Mouse (Mus musculus): ENCODE results near the gene Coq8a. TPM values are rescaled to one million over a fixed set of nuclear protein-coding genes. Genes with fewer than 3 reads are reported as not detected.

The Coq8a gene
- polyA plus RNA-seq, 1 experiment = 12.4 TPM

- Histone ChIP-seq H3K27ac (ENCODE audit: control insufficient read depth, insufficient read depth, low read depth, low read length) (no peak overlapping the region), H3K4me1 (ENCODE audit: control insufficient read depth, insufficient read depth, low read length) (no peaks in the 10 kb centered on the region), H3K4me3 (ENCODE audit: control insufficient read depth, low read depth, low read length) (no peak overlapping the region), H3K27me3 (ENCODE audit: control insufficient read depth, insufficient read depth, low read length) (no peaks in the 10 kb centered on the region), H3K36me3 (ENCODE audit: control insufficient read depth, insufficient read depth, low read length) (no peaks in the 10 kb centered on the region; the same call in 1 of the 2 replicates)
- TF ChIP-seq POLR2A (IDR thresholded peaks at IDR 0.05; ENCODE audit: control insufficient read depth, low read depth, low read length) = no peak
These were observed 51.4 kb downstream of the Coq8a start for GRCm38 (mm10) chr1:180148036-180148435.

- Histone ChIP-seq H3K27ac (ENCODE audit: control insufficient read depth, insufficient read depth, low read depth, low read length) (no peak overlapping the region), H3K36me3 (ENCODE audit: control insufficient read depth, insufficient read depth, low read length) (peaks cover 2% of the 10 kb centered on the region), H3K4me3 (ENCODE audit: control insufficient read depth, low read depth, low read length) (no peak overlapping the region), H3K27me3 (ENCODE audit: control insufficient read depth, insufficient read depth, low read length) (no peaks in the 10 kb centered on the region), H3K4me1 (ENCODE audit: control insufficient read depth, insufficient read depth, low read length) (no peaks in the 10 kb centered on the region)
- TF ChIP-seq CTCF (IDR thresholded peaks at IDR 0.05; ENCODE audit: control insufficient read depth, insufficient read depth, insufficient replicate concordance, low read depth, low read length) = no peak
- TF ChIP-seq POLR2A (IDR thresholded peaks at IDR 0.05; ENCODE audit: control insufficient read depth, low read depth, low read length) = no peak
These were observed 58.4 kb downstream of the Coq8a start for GRCm38 (mm10) chr1:180140970-180141369.

GRCm38 (mm10) chr1:180139158-180139557, 60.2 kb downstream of the Coq8a start:
- no peak overlapping the region for H3K27ac ChIP-seq (ENCODE audit: control insufficient read depth, insufficient read depth, low read depth, low read length)
- no peak overlapping the region for H3K4me3 ChIP-seq (ENCODE audit: control insufficient read depth, low read depth, low read length)
- TF ChIP-seq POLR2A (IDR thresholded peaks at IDR 0.05; ENCODE audit: control insufficient read depth, low read depth, low read length) (no peak), CTCF (IDR thresholded peaks at IDR 0.05; ENCODE audit: control insufficient read depth, insufficient read depth, insufficient replicate concordance, low read depth, low read length) (no peak)
- no peaks in the 10 kb centered on the region for H3K4me1 ChIP-seq (ENCODE audit: control insufficient read depth, insufficient read depth, low read length)
- peaks cover 2% of the 10 kb centered on the region; the same call in 1 of the 2 replicates for H3K36me3 ChIP-seq (ENCODE audit: control insufficient read depth, insufficient read depth, low read length)
- H3K27me3 ChIP-seq (ENCODE audit: control insufficient read depth, insufficient read depth, low read length) = no peaks in the 10 kb centered on the region

- Histone ChIP-seq H3K27me3 (ENCODE audit: control insufficient read depth, insufficient read depth, low read length) (no peaks in the 10 kb centered on the region), H3K27ac (ENCODE audit: control insufficient read depth, insufficient read depth, low read depth, low read length) (no peak overlapping the region), H3K4me1 (ENCODE audit: control insufficient read depth, insufficient read depth, low read length) (no peaks in the 10 kb centered on the region), H3K4me3 (ENCODE audit: control insufficient read depth, low read depth, low read length) (no peak overlapping the region), H3K36me3 (ENCODE audit: control insufficient read depth, insufficient read depth, low read length) (0 out of 2 replicates have a peak, but pooled peaks cover 2% of the 10 kb centered on the region)
- TF ChIP-seq CTCF (IDR thresholded peaks at IDR 0.05; ENCODE audit: control insufficient read depth, insufficient read depth, insufficient replicate concordance, low read depth, low read length) (no peak), POLR2A (IDR thresholded peaks at IDR 0.05; ENCODE audit: control insufficient read depth, low read depth, low read length) (no peak)
These were observed 67.2 kb downstream of the Coq8a start for GRCm38 (mm10) chr1:180132187-180132586.

GRCm38 (mm10) chr1:180131402-180131801, 68.0 kb downstream of the Coq8a start:
- H3K4me3 ChIP-seq (ENCODE audit: control insufficient read depth, low read depth, low read length) = no peak overlapping the region
- TF ChIP-seq POLR2A (IDR thresholded peaks at IDR 0.05; ENCODE audit: control insufficient read depth, low read depth, low read length) (no peak), CTCF (IDR thresholded peaks at IDR 0.05; ENCODE audit: control insufficient read depth, insufficient read depth, insufficient replicate concordance, low read depth, low read length) (no peak)
- no peak overlapping the region for H3K27ac ChIP-seq (ENCODE audit: control insufficient read depth, insufficient read depth, low read depth, low read length)
- no peaks in the 10 kb centered on the region for H3K36me3 ChIP-seq (ENCODE audit: control insufficient read depth, insufficient read depth, low read length)
- no peaks in the 10 kb centered on the region for H3K4me1 ChIP-seq (ENCODE audit: control insufficient read depth, insufficient read depth, low read length)
- no peaks in the 10 kb centered on the region for H3K27me3 ChIP-seq (ENCODE audit: control insufficient read depth, insufficient read depth, low read length)

GRCm38 (mm10) chr1:180128077-180128792, 71.2 kb downstream of the Coq8a start:
- TF ChIP-seq POLR2A (IDR thresholded peaks at IDR 0.05; ENCODE audit: control insufficient read depth, low read depth, low read length) (no peak), CTCF (IDR thresholded peaks at IDR 0.05; ENCODE audit: control insufficient read depth, insufficient read depth, insufficient replicate concordance, low read depth, low read length) (no peak)
- H3K4me1 ChIP-seq (ENCODE audit: control insufficient read depth, insufficient read depth, low read length) = no peaks in the 10 kb centered on the region
- no peaks in the 10 kb centered on the region for H3K27me3 ChIP-seq (ENCODE audit: control insufficient read depth, insufficient read depth, low read length)
- H3K27ac ChIP-seq (ENCODE audit: control insufficient read depth, insufficient read depth, low read depth, low read length) = no peak overlapping the region
- no peaks in the 10 kb centered on the region for H3K36me3 ChIP-seq (ENCODE audit: control insufficient read depth, insufficient read depth, low read length)
- no peak overlapping the region for H3K4me3 ChIP-seq (ENCODE audit: control insufficient read depth, low read depth, low read length)

- Histone ChIP-seq H3K4me3 (ENCODE audit: control insufficient read depth, low read depth, low read length) (no peak overlapping the region), H3K27ac (ENCODE audit: control insufficient read depth, insufficient read depth, low read depth, low read length) (no peak overlapping the region), H3K36me3 (ENCODE audit: control insufficient read depth, insufficient read depth, low read length) (no peaks in the 10 kb centered on the region), H3K4me1 (ENCODE audit: control insufficient read depth, insufficient read depth, low read length) (no peaks in the 10 kb centered on the region), H3K27me3 (ENCODE audit: control insufficient read depth, insufficient read depth, low read length) (no peaks in the 10 kb centered on the region)
- TF ChIP-seq POLR2A (IDR thresholded peaks at IDR 0.05; ENCODE audit: control insufficient read depth, low read depth, low read length) = no peak
- no peak for TF ChIP-seq CTCF (IDR thresholded peaks at IDR 0.05; ENCODE audit: control insufficient read depth, insufficient read depth, insufficient replicate concordance, low read depth, low read length)
These were observed 81.2 kb downstream of the Coq8a start for GRCm38 (mm10) chr1:180118233-180118632.

Data from testis, adult 2 months (tissue).